Mouse (Mus musculus) lung, adult 18-20 months (tissue): Measurements from ENCODE around the gene Bbx.

Experiments used
- DNase-seq, 2 experiments: peaks; one replicate each; pipeline ENCODE4 v3.0.0; 2022; ENCODE audit warnings: mixed read lengths in 2 of 2

The Bbx gene

GRCm38 (mm10) chr16:50395928-50396612 lies 36.1 kb downstream of the Bbx start:
- DNase-seq, result no peak

DNA sequence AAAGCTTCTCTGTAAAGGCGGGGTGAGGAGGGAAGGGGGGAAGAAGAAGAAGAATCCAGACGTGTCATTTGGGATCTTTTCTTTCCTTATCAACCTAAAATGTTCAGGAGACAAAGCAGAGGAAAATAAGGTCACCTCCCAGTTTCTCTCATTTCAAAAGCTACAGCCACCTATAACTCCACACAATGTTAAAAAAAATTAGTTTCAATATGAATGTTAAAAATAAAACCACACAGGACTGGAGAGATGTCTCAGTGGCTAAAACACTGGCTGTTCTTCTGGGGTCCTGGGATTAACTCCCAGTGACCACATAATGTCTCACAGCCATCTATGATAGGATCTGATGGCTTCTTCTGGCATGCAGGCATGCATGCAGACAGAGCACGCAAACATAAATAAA lies 43.7 kb downstream of the Bbx start:
- DNase-seq, result no peak

- DNase-seq, result no peak
These were observed 48.6 kb downstream of the Bbx start for GRCm38 (mm10) chr16:50383541-50383940.

DNA sequence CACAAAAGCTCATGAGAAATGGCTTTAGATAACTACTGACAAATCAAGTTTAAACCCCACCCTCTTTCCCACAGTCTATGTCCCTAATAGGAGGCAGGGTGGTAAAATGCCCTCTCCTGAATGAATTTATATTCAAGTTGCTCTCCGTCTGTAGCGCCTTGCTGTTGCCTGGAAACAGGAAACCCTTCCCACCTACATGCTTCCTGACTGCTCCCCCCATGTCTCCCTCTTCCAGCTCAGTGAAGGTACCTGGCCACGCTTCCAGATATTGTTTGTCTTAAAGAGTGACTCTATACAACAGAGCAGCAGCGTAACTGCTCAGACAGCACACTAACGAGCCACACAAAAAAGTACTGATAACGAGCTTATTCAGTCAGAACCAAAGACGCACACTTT lies 50.8 kb downstream of the Bbx start:
- DNase-seq, result no peak

DNA sequence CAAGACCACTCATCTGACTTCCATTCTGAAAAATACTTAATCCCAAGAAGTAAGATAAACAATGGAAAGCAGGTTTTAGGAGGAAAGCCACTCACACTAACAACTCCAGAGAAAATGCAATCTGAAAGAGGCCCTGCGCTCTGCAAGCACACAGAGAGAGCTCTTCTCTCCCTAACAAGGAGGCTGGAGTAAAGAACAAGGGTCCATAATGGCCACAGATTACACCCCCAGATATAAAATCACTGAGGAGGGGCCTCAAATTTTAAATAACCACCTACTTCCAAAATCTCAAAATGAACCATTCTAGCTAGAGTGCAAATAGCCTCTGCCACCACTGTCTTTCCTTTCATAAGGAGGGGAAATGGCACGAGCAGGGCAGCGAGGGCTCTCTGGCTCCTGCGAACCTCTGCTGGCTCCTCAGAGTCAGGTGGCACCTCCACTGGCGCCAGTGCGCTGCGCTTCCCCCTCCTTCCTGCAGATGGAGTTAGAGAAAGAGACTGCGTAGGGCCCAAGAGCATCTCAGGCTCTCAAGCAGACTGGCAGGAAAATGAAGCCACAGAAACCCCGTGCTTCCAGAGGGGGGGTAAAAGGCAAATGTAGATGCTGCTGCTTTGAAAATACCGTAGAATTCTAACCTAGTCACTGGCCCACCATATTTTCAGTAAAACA lies 51.4 kb downstream of the Bbx start:
- DNase-seq, result peak; percentile 76 to 83

DNA sequence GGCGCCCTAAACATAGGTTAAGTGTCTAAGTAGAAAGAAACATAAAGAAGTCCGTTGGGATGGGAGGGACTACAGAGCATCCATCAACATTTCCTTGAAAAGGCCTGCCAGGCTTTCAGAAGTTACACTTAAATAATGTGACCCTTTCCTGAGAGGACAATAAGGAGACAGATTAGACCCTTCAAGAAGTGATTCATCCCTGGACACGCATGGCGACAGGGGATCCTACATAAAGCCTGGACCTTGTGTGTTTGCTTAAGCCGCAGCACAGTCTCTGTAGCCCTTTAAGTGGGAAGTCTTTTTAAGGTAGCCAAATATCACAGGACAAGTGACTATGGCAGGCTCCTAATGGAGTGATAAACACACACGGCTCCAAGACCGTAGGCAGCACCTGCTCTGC lies 52.0 kb downstream of the Bbx start:
- no peak for DNase-seq

DNA sequence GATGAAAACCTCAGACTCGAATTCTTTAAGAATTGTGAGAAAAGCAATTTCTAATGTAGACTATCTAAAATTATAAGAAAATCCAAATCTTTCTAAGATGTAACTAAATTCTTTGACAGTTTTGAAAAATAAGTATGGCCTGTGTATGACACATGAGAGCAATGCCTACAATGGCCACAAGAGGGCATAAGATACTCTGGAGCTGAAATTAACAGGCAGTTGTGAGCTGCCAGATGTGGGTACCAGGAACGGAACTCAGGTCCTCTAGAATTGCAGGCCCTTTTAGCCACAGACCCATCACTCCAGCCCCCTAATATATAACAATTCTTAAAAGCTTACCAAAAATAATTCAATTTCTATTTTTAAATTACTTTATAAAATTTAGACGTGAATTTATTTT lies 57.6 kb downstream of the Bbx start:
- peak in 1 of 2 experiments; percentile 46 for DNase-seq

DNA sequence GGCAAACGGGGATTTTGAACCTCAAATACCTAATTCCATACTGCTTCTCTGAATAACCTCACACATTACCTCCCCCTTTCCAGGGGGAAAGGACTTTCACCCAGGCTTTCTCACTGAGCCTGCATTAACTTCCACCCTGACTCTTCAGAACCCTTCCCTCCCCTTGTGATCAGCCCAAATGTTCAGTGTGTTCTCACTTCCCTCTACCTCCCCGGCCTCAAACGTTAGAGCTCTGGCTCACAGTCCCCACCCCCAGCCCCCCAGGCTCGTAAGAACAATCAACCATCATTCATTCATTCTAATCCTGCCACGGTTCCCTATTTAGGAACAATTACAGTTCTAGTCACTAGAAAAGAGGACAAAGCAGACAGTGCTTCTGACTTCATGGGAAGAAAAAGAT lies 58.5 kb downstream of the Bbx start:
- DNase-seq, result no peak

DNA sequence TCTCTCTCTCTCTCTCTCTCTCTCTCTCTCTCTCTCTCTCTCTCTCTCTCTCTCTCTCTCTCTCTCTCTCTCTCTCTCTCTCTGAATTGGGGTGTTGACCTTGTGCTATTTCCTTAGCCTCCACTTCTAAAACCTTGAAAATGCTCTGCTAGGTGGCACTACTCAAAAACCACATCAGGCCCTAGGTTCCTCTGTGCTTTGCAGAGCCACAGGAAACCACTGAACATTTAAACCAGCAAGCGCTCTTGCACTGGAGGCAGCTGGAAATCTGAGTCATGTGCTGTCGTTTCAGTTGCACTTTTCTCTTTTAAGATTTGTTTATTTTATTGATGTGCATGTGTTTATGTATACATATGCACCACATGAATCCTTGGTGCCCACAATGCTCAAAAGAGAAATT lies 59.6 kb downstream of the Bbx start:
- DNase-seq, result no peak

GRCm38 (mm10) chr16:50371460-50371859 lies 60.7 kb downstream of the Bbx start:
- DNase-seq, result no peak

DNA sequence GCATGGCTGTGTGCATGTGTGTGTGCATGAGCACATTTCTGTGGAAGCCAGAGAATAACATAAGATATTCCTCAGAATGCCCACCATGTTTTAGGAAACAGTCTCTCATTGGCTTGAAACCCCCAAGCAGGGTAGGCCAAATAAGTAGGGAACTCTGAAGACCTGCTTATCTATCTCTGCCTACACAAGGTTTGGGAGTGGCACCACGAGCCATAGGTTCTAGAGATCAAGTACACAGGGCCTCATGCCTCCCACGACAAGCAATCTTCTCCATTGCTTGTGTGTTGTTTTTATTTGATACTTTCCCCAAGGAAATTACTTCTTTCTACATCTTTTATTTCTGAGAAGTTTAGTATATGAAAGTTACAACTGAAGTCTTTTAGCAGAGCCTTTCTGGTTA lies 61.8 kb downstream of the Bbx start:
- DNase-seq, result no peak

- DNase-seq, result no peak
These were observed 65.6 kb downstream of the Bbx start for GRCm38 (mm10) chr16:50366556-50366955.

DNA sequence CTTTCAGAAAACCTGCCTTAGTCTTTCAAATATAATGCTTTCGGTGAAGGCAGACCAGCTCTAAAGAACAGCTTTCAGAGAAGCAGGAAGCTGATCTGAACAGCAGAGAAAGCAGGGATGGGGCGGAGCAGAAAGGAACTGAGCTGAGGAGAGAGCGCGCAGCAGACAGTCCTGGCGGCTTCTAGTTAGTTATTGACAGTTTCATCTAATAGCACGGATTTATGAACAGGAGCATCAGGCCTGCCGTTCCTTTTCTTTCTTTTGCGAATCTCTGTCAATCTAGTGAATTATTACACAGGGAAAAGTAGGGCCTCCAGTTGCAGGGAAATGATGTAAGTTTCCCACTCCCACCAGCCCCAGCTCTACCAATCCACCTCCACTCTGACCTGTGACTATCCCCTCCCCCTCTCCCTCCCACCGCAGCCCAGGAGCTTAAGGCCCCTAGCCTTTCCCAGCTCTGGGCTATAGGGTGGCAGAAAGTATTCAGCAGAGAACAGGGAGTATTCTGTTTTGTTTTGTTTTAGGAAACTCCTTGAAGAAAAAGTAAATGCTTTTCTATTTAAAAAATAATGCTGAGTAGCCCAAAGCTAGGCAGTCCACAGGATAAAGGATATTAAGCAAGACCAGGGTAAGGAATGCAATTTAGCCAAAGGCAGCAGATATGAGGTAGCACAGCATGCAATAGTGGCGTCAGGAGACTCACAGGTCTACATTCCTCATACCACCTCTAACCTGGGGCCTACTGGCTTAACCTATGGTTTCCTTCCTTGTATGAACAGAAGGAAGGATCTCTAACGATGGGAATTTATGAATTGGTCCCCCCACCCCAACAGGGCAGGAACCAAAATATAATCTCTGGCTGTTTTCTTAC lies 67.8 kb downstream of the Bbx start:
- peak; percentile 27 to 43 for DNase-seq

DNA sequence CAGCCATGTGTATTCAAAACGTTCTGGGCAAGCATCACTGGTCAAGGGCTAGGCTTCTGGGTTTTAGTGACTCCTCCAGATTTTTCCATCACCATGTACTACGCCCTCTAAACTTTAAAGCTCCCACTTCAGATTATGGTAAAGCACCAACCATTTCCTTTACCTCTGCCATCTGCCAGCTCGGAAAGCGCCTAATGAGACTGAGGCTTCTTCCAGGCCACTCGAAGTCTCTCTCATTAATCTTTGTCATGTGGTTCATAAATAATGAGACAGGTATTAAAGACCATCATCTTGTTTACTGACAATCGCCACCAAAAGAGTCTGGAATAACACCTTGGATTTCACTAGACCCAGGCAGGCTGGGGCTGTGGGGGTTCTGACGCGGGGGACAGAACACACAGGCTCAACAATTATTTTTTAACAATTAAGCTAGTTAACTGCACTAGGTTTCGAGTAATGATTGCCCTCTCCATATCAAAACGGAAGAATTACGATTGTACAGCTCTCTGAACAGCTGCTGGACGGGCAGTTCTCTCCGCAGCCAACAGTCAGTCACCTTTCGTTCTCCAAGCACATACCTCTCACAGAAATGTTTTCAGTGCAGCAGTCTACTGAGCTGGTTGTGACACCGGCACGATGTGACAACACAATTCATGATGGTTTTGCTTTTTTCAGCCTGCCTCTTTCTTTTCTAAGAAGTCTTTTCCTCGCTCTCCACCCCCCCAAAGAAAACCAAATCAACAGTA lies 68.6 kb downstream of the Bbx start:
- DNase-seq, result no peak

DNA sequence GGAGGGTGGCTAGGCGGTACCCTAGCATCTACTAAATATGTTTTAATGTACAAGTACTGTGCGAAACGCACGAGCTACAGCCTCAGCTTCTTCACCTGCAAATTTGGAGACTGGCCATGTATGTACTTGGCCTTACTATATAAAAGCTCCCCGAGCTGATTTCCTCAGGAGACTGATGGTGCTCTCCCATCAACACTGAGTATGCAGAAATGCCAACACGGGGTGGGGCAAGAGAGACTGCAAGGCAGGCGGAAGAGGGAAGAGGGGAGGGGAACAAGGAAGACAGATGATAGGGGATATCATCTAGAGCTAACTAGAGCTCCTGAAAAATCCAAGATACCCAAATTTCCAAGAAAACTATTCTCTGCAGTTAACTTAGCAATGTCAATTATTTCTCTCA lies 71.6 kb downstream of the Bbx start:
- DNase-seq, result no peak

- no peak for DNase-seq
These were observed 102.5 kb downstream of the Bbx start for GRCm38 (mm10) chr16:50329684-50330083.

DNA sequence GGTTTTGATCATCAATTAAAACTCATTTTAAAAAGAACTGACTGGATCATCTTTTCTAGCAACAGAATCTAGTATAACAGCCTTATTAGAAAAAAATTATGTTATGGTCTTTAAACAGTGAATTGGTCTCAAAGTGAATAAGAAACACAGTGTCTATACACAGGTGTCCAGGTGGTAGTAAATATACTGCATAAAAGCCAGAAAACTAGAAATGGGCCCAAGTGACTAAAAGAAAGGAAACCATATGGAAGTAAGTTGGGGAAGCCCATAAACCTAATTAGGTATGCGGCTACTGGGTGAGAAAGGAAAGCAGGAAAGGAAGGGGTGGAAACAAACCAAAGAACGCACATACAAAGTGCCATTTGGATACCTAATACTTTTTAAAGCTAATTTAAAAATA lies 107.4 kb downstream of the Bbx start:
- DNase-seq, result no peak

DNA sequence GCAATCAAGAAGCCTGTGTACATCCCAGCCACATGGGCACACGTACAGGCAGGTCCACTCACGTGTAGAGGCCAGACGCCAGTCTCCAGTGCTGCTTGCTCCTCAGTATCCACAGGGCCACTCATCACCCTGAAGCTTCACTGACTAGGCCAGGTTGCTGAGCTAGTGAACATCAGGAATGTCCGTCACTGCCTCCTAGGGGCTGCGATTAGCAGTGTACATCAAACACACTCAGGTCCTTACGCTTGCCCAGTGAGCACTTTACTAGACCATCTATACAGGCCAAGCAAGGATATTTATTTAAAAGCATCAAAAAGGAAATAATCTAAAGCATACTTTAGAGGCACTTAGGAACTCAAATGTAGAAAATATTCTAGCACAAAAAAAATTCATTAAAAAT lies 107.9 kb downstream of the Bbx start:
- no peak for DNase-seq

- DNase-seq, result no peak
These were observed 110.8 kb downstream of the Bbx start for GRCm38 (mm10) chr16:50321368-50321767.

GRCm38 (mm10) chr16:50318255-50318654 lies 113.9 kb downstream of the Bbx start:
- DNase-seq, result no peak

DNA sequence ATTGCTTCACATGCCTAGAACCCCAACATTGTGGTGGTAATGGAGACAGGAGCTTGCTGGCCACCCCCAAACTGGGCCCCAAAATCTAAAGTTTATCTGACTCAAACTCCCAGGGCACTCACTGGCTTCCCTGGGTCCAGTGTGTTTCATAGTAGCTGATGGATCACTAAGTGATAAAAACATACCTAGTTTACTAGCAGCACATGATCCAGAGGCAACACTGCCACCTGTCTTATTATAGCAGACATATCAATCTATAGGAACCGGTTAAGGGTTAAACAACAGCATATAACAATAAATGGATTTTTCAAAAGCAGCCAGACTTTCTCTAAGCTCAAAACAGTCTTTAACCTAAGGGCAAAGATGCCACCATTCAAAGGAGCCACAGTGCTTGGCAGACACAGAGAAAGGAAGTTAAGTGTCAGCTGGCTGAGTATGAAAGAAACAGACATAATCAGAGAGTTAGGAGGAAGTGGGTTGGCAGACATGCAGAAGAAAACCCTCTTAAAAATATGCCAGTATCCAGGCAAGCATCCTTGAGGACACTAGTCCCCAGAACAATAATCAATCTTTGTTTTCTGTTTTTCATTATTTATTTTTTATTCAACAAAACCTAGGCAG lies 116.7 kb downstream of the Bbx start:
- no peak for DNase-seq

GRCm38 (mm10) chr16:50311588-50311987 lies 120.6 kb downstream of the Bbx start:
- DNase-seq, result no peak
